Mouse (Mus musculus) cerebellum, adult 9-11 months (tissue): Measurements from ENCODE around the gene Hoxa5.

ENCODE experiments used
- DNase-seq: peaks from one replicate; pipeline ENCODE4 v3.0.0; 2022

Hoxa5 gene

DNA sequence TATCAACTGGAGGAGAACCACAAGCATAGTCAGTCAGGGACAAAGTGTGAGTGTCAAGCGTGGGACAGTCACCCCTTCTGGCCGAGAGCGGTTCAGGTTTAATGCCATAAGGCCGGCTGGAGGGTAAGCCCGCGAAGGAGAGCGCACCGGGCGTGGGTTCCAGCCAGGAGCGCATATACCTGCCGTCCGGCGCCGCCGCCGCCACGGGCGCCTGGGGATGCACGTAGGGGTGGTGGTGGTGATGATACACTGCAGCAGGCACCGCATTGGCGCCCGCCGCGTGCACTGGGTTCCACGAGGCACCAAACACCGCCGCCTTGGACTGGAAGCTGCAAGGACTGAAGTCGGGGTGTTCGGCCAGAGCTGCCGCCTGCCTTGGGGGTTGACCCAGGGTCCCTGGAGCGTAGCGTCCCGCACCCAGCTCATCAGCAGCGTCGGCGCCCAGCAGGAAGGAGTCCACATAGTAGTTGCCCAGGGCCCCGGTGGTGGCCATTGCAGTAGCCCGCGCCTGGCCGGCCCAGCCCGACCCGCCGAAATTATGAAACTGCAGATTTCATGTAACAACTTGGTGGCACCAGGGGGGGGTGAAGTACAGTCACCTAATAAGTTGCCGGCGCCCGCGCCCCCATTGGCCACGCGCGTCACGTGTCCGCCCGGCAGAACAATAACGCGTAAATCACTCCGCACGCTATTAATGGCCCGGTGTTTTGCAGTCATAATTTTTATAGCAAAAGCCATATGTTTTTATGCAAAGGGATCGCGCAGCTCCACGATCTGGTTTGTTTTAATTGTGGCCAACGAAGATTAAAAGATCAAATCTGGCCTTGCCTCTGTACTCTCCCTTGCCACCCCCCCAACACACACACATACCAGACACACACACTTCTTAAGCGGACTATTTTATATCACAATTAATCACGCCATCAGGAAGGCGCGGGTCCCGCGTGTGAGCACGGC, 21.5 kb upstream of the Hoxa5 start:
- DNase-seq = no peak

DNA sequence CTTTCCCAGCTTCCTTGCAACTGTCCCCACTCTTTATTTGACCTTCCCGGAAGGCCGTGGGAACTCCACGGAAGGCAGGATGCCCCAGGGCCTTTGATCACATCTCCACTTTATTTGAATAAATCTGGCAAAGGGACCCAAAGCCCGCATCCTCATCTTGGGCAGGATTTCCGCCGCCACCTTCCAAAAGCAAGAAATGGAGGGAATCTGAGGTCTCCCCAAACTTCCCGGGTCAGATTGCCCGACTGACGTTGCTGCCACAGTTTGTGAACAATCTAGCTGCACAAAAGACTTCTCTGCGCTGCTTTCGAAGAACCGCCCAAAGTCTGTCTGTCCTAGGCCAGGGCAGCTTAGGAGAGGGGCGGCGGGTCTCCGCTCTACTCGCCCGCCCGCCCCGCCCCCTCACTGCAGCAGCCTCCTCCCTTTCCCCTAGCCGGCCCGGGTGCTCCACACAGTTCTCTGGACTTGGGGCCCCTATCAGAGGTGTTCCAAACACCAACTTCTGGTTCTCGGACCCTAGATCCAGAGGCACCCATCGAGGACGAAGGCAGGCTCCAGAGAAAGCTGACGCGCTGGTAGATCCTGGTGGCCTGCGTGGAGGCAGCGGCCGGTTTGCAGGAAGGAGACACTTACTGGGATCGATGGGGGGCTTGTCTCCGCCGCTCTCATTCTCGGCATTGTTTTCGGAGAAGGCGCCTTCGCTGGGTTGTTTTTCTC, 20.7 kb upstream of the Hoxa5 start:
- no peak for DNase-seq

DNA sequence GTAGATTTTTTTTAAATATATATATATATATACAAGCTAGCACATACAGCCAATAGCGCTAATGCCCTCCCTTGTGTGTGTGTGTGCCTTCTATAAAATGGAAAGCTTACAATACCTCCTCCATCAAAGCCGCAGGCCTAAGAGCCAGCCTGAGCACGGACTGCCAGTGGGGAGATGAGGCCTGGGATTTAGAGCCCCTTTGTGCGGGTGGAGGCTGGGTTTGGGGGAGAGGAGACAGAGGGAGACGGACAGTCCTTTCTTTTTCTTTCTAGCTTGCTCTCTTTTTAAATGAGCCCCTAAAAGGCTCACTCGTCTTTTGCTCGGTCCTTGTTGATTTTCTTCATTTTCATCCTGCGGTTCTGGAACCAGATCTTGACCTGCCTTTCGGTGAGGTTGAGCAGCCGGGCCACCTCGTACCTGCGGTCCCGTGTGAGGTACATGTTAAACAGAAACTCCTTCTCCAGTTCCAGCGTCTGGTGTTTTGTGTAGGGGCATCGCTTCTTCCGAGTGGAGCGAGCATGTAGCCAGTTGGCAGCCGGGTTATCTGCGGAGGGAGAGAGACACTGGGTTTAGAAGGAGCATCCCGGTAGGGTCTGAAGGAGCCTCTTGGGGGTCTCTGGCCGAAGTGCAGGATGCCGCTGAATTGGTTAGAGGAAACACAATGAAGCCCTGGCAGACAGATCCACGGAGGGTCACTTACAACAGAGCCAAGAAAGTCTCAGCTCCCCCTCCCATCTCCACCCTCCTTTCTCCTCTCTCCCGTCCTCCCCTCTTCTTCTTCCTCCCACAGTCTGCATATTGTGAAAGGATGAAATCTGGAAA, 19.8 kb upstream of the Hoxa5 start:
- DNase-seq = no peak

DNA sequence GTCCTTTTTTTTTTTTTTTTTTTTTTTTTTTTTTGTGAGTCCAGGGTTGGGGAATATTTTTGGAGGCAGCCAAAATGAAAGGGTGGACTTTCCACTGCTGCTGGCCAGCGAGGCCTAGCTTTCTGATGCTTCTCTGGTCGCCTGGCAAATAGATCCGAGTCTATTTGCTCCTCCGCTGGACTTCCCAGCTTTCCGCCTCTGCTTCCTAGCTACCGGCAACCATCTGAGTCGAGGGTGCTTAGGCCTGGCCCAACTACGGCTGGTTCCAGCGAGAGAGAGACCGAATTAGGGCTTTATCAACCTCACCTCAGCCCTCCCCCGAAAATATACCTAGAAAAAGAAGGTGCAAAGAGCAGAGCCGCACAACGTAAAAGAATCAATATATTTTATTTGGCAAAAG, 18.3 kb upstream of the Hoxa5 start:
- no peak for DNase-seq

DNA sequence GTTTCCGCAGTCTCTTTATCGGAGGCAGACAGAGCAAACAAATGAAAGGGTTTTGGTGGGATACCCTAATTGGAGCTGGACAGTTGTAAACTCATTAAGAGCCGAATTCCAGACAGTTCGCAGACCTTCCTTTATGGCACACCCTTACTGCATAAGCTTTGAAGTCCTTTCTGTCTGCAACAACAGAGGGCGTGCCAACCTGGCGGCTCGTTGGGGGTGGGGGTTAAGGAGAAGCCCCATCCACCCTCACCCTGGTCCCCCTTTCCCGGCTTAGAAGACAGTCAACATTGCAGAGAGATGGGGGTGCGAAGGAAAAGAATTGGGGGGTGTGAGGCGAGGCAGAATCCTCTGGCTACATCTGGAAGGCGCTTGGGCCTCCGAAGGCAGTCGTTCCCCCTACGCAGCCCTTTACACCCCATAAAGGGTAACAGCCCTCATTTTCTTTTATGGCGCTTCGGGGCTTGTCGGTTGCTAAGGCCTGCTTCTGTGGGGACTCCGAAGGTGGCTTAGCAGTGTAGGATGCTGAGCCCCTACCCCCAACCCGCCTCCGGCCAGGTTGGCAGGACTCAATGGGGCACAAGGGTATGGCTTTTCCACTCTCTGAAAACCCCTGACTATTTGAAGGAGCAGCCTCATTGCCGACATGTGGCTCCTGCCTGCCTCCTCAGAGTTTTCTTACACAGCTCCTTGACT, 17.8 kb upstream of the Hoxa5 start:
- no peak for DNase-seq

DNA sequence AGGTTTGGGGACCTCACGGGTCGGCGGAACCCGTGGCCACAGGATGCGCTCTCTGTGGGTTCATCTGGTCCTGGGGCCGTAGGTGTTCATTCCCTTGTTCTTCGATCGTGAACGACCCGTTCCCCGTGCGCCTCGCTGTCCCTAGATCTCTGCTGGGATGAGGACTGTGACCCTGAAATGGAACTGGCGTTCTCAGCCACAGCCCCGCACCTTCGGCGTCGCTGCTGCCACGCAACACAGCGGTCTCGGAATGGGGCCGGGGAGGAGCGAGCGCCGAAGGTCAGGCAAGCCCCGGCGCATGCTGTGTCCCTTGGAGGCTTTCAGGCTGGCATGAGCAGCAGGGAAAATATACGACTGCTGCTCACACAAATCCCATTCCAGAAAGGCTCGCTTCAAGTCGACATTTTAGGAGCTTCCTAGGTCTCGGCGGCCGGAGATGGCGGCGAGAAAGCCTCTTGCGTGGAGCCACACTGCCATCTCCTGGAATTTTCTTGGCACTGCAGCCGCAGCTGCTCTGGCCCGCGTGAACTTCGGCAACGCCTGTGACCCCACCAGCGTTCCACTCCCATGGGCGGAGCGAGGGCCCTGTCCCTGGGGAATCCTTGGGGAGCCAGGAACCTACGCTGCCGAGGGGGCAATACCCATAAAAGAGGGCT, 17.1 kb upstream of the Hoxa5 start, which contains the start of gene Hoxa7:
TSS of gene Hoxa7 (minus strand) at position 518 of the 656 bp plus-strand sequence.
- DNase-seq = peak; percentile 75

DNA sequence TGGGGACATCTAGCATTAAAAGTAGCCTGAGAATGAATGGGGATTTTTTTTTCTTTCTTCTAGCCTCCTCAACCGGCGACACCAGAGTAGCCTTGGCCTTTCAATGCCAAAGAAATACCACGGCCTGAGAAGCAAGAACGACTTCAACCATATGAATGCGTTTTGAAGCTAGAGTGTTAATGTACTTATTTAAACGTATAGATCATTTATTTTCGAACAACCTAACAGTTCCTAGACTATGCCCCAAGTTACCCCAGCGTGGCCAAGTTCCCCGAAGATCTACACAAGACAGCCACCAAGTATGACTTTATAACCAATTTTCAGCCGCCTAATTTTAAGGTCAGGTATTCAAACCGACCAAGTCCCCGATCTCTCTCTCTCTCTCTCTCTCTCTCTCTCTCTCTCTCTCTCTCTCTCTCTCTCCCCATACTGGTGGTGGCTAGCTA, 16.5 kb upstream of the Hoxa5 start:
- DNase-seq = no peak

DNA sequence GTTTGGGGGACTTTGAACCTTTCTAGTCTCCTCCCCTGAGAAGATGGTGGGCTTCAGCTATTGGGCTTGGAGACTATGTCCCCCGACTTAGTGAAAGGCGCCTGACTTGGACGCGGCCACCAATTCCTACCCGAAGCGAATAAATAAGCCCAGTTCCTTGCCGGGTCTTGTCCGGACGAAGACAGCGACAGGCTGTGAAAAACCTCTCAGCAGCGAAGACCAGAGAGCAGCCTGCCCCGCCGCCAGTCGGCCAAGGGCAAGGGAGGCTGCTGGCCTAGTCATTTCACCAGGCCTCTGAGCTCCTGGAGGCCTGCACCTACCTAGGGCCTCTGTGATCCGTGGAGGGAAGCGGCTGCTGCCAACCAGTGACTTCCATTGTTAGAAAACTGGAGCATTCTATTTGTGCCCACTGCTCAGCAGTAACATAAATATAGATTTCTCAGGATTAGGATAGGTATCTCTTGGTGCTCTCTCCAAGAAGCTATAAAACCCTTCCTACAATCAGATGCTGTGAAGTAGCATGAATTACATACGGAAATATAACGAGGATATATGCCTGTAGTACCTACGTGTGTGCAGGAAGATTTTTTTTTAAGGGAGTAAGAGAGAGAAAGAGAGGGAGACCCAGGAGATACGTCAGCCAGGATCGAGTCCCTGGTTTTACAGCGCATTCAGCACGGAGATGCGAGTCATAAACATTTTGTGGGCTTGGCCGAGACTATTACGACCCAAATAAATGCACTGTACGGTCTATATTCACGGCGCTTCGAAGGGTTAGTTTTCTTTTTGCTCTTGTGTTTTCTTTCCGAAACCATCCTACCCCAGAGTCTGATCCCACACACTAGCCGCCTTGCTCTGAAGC, 15.8 kb upstream of the Hoxa5 start:
- DNase-seq = no peak

DNA sequence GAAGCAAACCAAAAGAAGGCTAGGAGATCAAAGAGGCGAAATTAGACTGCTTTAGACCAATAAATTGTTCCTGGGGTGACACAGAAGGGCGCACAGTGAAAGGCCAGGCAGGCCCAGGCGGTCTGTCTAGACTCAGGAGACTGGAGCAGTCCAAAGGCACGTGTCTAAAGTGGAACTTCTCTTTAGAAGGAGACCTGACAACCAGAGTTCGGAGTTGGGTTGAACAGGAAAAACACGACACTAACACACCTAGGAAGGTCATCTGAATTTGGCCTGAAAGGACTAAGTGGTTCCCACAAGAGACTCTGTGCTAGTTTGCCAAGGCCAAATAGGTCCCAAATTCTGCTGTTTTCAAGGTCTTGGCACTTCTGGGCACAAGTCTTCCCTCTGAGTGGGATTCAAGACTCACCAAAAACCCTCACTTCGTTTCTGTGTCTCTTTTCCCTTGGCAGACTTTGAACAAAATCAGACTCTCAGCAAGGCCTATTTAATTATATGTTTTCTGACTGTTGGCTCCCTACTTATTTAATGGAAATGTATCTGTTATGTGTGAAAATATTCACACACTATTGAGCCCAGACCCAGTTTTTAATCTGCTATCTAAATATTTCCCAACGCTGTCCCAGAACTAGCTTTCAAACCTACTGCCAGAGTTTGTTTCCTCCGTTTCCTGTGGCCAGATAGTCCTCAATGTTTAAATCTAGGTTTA, 15.0 kb upstream of the Hoxa5 start:
- DNase-seq = no peak

DNA sequence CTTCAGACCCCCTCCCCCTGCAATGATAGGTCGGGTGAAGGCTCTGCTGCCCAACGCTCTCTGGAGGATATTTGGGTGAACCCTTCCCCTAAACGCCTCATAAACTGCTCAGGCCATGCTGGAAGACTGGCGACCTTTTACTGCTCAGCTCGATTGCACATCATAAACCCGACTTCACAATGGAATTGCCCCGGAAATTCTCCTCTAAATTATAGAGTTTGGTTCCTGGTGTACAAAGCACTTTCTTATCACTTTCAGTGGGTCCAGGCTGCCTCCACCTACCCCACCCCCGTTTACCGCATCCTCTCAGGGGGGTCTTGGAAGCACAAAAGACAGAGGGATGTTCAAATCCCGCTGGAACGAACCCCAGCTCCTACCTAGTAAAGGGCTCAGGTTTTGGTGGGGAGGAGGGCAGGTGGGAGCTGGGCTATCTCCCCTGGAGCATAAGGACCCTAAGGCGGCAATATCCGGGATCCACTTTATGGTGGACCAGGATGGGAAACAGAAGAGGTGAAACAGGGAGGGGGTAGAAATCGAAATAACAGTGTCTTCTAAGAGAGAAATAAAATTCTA, 14.3 kb upstream of the Hoxa5 start:
- no peak for DNase-seq

DNA sequence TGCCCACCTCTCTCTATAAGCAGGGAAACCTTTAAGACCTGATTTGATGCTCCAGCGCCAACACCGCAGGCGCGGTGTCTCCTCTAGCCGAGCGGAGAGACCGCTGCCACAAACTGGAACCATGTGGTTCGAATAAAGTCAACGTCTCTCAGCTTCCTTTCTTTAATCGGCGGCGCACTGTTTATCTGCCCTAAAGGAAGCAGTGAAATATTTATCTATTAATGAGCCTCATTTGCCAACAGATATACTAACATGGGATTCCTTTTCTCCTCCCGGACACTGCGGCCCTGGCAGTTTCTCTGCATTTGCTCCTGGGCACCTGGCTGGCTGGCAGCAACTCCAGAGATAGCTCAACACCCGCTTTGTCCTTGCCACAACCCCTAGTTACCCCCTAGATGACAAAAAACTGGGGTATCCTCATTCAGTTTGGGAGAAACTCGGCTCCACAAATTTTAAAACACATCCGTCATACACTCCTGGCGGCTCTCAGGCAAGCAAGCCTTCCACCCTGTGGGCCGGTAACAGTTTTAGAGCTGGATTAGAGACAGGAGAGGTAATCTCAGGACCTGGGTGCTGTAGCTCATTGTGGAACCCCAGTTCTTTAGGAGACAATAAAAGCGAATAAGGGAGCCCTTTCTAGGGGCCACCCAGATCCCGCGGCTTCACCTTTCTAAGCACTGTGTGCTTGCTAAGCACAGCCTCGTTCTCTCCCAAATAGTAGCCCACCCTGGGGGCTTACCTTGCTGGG, 13.7 kb upstream of the Hoxa5 start:
- no peak for DNase-seq

DNA sequence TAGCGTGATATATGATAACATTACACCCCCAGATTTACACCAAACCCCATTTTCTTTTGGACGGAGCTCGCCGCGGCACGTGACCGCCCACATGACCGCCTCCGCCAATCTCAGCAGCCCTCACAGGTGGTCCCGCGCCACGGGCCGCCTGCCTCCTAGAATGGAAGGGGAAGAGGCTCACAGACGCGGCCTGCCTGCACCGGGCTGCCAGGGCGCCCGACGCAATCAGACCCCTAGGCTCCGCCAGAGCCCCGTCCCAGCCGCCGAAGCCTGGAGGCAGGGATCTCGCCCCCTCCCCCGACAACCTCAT, 13.0 kb upstream of the Hoxa5 start:
- DNase-seq = no peak

DNA sequence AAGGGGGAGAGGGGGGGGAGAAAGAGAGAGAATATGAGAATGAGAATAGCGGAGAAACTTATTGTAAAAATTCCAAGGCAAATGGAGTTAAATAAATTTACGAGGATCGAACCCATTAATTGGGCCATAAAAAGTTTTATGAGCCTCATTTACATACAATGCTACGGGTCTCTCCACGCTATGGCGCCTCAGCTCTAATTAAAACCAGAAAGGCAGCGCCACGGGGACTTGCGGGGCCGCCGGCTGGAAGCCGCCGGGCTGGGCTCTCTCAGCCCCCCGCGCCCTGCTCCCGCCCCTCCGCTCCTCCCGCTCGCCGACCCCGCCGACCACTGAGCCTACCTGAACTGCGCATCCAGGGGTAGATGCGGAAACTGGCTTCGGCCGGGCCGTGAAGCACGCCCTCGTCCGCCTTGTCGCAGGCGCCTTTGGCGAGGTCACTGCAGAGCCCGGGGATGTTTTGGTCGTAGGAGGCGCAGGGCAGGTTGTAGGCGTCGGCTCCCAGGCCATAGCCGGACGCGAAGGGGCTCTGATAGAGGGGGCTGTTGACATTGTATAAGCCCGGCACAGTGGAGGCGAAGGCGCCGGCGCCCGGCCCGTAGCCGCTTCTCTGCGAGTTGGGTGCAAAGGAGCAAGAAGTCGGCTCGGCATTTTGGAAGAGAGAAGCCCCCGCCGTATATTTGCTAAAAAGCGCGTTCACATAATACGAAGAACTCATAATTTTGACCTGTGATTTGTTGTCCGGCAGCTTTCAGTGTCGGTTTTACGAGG, 12.5 kb upstream of the Hoxa5 start:
- no peak for DNase-seq

DNA sequence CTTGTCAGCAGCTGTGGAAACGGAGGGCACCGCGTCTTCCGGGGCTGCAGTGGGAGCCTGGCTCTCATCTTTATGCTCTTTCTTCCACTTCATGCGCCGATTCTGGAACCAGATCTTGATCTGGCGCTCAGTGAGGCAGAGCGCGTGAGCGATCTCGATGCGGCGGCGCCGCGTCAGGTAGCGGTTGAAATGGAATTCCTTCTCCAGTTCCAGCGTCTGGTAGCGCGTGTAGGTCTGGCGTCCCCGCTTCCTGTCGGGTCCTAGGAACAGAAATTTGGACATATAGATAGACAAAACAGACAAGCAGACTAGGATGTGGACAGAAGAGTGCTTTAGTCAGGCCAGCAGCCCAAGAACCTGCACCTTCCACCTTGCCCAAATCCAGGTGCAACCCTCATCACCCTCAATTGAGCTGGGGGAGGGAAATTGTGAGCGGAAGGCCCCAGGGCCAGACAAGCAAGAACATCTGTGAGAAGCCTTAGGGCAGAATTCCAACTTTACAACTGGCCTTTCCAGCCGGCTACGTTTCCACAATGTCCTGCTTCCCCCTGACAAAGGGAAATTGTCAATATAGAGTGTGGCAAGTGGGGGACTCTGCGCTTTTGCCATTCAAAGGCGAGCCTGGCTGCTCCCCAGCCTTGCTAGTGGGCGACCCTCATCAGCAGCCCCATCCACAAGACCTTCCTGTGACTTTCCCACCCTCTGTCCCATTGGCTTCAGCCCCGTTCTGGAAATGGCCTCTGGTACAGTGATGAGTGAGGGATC, 11.6 kb upstream of the Hoxa5 start:
- no peak for DNase-seq

DNA sequence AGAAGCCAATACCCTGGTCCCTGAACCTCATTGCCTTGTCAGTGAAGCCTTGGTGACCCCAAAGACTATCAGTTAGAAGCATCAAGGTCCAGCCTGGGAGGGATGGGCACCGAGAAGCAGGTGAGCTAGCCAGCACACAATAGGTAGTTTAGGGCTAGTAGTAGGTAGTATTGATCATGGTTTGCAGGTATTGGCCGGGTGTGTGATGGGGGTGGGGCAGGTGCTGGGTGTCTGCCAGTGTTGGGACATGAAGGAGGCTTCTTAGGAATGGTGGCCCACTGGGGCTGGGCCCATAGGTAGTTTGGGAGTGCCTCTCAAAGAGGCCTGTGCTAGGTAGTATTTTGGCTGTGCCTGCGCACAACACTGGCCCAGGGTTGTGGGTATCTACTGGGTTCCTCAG, 10.7 kb upstream of the Hoxa5 start:
- no peak for DNase-seq

DNA sequence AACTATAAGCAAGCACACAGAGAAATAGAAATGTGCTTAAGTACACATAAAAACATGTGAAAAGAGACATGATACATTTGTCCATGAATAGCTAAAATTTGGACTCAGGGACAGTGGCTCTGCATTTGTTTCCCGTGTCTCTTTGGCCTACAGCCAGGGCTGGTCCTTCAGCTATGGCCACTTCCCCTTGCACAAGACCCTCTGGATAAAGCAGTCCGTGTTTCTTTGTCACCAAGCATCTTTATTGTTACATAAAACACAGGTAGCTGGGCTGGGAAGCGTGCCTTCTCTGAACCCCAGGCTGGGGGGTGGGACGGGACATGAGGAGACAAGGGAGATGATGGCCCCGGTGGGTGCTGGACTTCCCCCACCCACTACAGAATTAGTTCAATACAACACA, 9.9 kb upstream of the Hoxa5 start:
- no peak for DNase-seq

DNA sequence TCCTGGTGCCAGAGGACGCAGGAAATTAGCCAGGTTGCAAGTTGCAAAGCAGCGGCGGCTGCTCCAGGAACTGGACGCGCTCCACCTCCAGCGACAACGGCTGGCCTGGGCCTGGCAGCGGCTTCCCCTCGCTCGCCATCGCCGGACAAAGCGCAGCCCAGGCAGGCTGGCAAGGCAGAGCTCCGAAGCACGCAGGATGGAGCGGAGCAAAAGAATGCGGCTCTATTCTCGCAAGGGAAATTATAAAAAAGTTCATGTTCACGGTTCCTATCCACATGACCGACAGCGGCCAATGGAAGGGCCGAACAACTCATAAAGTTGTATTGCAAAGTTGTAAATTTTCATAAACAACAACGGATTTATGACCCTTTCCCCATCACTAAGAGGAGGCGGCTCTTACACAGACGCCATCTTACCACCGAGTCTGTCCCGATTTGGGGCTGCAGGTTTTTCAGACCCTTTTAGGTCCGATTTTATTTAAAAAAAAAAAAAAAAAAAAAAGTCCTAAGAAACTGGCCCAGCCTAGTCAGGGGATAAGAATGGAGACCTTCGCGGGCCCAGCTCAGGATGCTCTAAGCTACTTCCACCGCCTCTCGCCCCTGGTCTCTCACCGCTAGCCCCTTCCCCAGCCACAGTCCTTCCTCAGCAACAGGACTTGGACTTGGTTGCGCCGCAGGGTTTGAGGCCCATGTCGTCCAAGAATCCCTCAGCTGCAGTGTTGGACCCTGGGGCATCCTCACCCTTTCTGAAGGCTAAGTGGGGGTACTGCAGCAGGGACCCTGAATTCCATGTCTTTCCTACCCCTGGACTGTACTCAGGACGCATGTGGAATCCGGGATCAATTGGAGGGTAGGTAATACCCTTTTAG, 9.0 kb upstream of the Hoxa5 start, which contains the start of the genes Hoxa3 and Gm28308:
TSS of gene Hoxa3 (minus strand) at position 218 of the 868 bp plus-strand sequence.
TSS of gene Gm28308 (minus strand) at position 221 of the 868 bp plus-strand sequence.
- no peak for DNase-seq
